Mouse (Mus musculus) hindbrain, embryonic 12.5 days (tissue): Measurements from ENCODE around the gene Manbal. TPM values are rescaled to one million over a fixed set of nuclear protein-coding genes. Genes with fewer than 3 reads are reported as not detected.
A peak's percentile ranks its signal among the peaks of the same experiment; 100 is the strongest.

Experiments used
- ATAC-seq: fragments of 200-750 bp; cut with Nextera tagmentation; 2 replicates; pipeline ENCODE4 v1.8.0; 2017; ENCODE audit warnings: moderate TSS enrichment; ENCODE audit not compliant: low FRiP score
- H3K27ac ChIP-seq: fragments of 300-500 bp; sonication (generic); 2 replicates; pipeline ENCODE4 v1.5.1; 2016; ENCODE audit warnings: mild to moderate bottlenecking
- H3K27me3 ChIP-seq: fragments of 300-500 bp; sonication (generic); 2 replicates; pipeline ENCODE4 v1.6.1; 2016; ENCODE audit warnings: mild to moderate bottlenecking
- H3K36me3 ChIP-seq: fragments of 300-500 bp; sonication (generic); 2 replicates; pipeline ENCODE4 v1.6.1; 2016; ENCODE audit warnings: mild to moderate bottlenecking
- H3K4me1 ChIP-seq: fragments of 300-500 bp; sonication (generic); 2 replicates; pipeline ENCODE4 v1.6.1; 2016
- H3K4me2 ChIP-seq: fragments of 300-500 bp; sonication (generic); replicated peaks from 2 replicates; pipeline ENCODE4 v1.6.1; 2016; ENCODE audit warnings: mild to moderate bottlenecking
- H3K4me3 ChIP-seq: fragments of 300-500 bp; sonication (generic); 2 replicates; pipeline ENCODE4 v1.5.1; 2016; ENCODE audit warnings: mild to moderate bottlenecking
- H3K9ac ChIP-seq: fragments of 300-500 bp; sonication (generic); 2 replicates; pipeline ENCODE4 v1.6.1; 2016; ENCODE audit warnings: mild to moderate bottlenecking, moderate library complexity
- H3K9me3 ChIP-seq: fragments of 300-500 bp; sonication (generic); replicated peaks from 2 replicates; pipeline ENCODE4 v1.6.1; 2016; ENCODE audit warnings: mild to moderate bottlenecking
- WGBS: fragments of 180-500 bp; shearing (Covaris S2); methylation state at CpG from one replicate; pipeline ENCODE4 v1.1.7; 2016; 5-methylcytosine and 5-hydroxymethylcytosine counted together
- polyA plus RNA-seq: library from polyadenylated mRNA; unstranded; fragments of >200 nt; fragmentation: Nextera tagmentation; extraction: Ambion mirVana; gene quantifications from 2 replicates; pipeline ENCODE4 v1.2.1, GENCODE M21; 2016

Manbal gene
- polyA plus RNA-seq, 1 experiment from 2014 or later, result 73.9 TPM

GRCm38 (mm10) chr2:157398539-157398938 is 31.1 kb downstream of the Manbal start:
- Histone ChIP-seq H3K36me3 (peaks cover 32% of the 10 kb centered on the region), H3K4me3 (no peak overlapping the region), H3K4me2 (no peak overlapping the region), H3K27ac (no peak overlapping the region), H3K4me1 (peaks cover 11% of the 10 kb centered on the region), H3K9me3 (0 out of 2 replicates have a peak, but pooled peaks cover 5% of the 10 kb centered on the region), H3K27me3 (no peaks in the 10 kb centered on the region), H3K9ac (no peak overlapping the region)
- WGBS, result 97% methylated on average over 4 of the region's 4 CpGs
- ATAC-seq, result no peak

- H3K27me3 ChIP-seq, result no peaks in the 10 kb centered on the region
- H3K4me1 ChIP-seq, result peaks cover 11% of the 10 kb centered on the region
- no peak overlapping the region for H3K9ac ChIP-seq
- H3K9me3 ChIP-seq, result 0 out of 2 replicates have a peak, but pooled peaks cover 5% of the 10 kb centered on the region
- no peak overlapping the region for H3K27ac ChIP-seq
- H3K4me2 ChIP-seq, result no peak overlapping the region
- H3K4me3 ChIP-seq, result no peak overlapping the region
- WGBS, result 85% methylated on average over 10 of the region's 10 CpGs
- peaks cover 29% of the 10 kb centered on the region for H3K36me3 ChIP-seq
- no peak for ATAC-seq
These were observed 32.4 kb downstream of the Manbal start for GRCm38 (mm10) chr2:157399797-157400196.

DNA sequence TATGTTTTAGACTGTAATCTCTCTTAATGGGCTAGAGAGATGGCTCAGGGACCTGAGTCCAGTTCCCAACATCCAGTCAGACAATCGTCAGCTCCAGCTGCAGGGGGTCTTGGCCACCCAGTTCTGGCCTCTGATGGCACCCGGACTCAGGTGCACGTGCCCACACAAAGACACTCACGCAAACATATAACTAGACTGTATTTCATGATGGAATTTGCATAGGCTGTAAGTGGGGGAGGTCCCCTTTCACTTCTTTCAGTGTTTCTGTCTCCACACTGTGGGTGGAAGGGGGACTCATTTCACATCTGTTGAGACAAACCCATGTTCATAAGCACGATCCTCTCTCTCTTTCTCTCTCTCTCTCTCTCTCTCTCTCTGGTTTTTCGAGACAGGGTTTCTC is 33.1 kb downstream of the Manbal start:
- WGBS, result 94% methylated on average over 6 of the region's 6 CpGs
- Histone ChIP-seq H3K4me1 (peaks cover 8% of the 10 kb centered on the region), H3K9me3 (0 out of 2 replicates have a peak, but pooled peaks cover 5% of the 10 kb centered on the region), H3K9ac (no peak overlapping the region), H3K4me2 (no peak overlapping the region), H3K27me3 (no peaks in the 10 kb centered on the region), H3K36me3 (peaks cover 29% of the 10 kb centered on the region), H3K4me3 (no peak overlapping the region), H3K27ac (no peak overlapping the region)
- no peak for ATAC-seq

GRCm38 (mm10) chr2:157401261-157401660 is 33.9 kb downstream of the Manbal start:
- WGBS, result 97% methylated on average over 2 of the region's 2 CpGs
- Histone ChIP-seq H3K36me3 (peaks cover 22% of the 10 kb centered on the region), H3K9ac (no peak overlapping the region), H3K27ac (no peak overlapping the region), H3K4me3 (no peak overlapping the region), H3K27me3 (no peaks in the 10 kb centered on the region), H3K4me1 (peaks cover under 1% of the 10 kb centered on the region; the same call in 1 of the 2 replicates), H3K9me3 (0 out of 2 replicates have a peak, but pooled peaks cover 5% of the 10 kb centered on the region), H3K4me2 (no peak overlapping the region)
- ATAC-seq, result no peak

GRCm38 (mm10) chr2:157407596-157407995 is 40.2 kb downstream of the Manbal start:
- 85% methylated on average over 7 of the region's 7 CpGs for WGBS
- H3K9me3 ChIP-seq, result no peaks in the 10 kb centered on the region
- ATAC-seq, result no peak

GRCm38 (mm10) chr2:157409793-157410533 is 42.6 kb downstream of the Manbal start:
- Histone ChIP-seq H3K9ac (no peak overlapping the region), H3K4me1 (peaks cover 11% of the 10 kb centered on the region), H3K27ac (no peak overlapping the region), H3K9me3 (no peaks in the 10 kb centered on the region), H3K4me3 (no peak overlapping the region), H3K36me3 (no peaks in the 10 kb centered on the region), H3K4me2 (no peak overlapping the region), H3K27me3 (no peaks in the 10 kb centered on the region)
- 67% methylated on average over 12 of the region's 12 CpGs for WGBS
- 0 out of 2 replicates have a peak, but pooled peaks have one; percentile 38 for ATAC-seq

More at GRCm38 (mm10) chr2:157407596-157407995, 40.2 kb downstream of the Manbal start:
- Histone ChIP-seq H3K4me1 (peaks cover 11% of the 10 kb centered on the region), H3K4me2 (no peak overlapping the region), H3K36me3 (no peaks in the 10 kb centered on the region), H3K4me3 (no peak overlapping the region), H3K27me3 (no peaks in the 10 kb centered on the region), H3K27ac (no peak overlapping the region), H3K9ac (no peak overlapping the region)

DNA sequence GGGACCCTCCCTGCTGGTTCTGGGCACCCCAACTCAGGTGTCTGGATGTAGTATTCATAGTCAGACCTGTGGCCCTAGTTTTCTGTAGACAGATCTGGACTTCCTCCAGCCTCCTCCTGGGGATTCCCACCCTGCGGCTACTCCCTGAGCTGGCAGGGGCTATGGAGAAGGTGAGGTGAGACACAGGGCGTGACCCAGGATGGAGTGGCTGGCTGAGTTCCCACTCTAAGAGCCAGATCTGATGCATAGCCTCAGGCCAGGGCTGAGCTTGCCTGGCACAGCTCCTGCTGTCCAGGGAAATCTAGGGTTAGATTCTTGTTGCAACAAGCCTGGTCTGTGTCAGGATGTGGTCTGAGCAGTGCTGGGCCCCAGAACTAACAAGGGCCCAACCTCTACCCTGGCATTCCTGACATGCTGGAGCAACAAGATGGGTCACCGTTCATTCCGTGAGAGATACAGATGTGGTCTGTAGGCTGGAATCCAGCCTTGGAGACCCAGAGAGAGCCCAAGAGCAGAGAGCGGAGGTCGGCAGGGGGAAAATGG is 43.8 kb downstream of the Manbal start:
- Histone ChIP-seq H3K4me1 (peaks cover 11% of the 10 kb centered on the region), H3K27ac (no peak overlapping the region), H3K36me3 (no peaks in the 10 kb centered on the region), H3K4me2 (no peak overlapping the region), H3K9ac (no peak overlapping the region), H3K4me3 (no peak overlapping the region), H3K9me3 (no peaks in the 10 kb centered on the region), H3K27me3 (no peaks in the 10 kb centered on the region)
- ATAC-seq, result no peak
- 88% methylated on average over 6 of the region's 6 CpGs for WGBS

DNA sequence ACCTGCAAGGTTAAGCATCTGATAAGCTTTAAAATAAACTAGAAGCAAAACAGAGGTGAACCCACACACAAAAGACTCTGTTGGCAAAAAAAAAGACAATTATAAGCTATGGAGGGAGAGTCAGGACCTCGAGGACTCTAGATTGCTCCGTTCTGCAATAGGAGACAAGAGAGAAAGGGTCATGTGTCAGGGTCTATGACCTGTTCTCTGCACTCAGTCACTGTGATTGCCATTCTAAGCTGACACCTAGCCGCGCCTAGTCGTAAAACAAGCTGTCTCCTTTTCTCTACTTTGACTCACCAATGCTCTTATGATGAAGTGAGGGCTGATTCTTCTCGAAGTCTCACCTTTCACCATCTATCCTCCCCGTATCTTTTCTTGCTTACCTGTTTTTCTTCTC is 45.1 kb downstream of the Manbal start:
- H3K36me3 ChIP-seq, result no peaks in the 10 kb centered on the region
- peaks cover 14% of the 10 kb centered on the region for H3K4me1 ChIP-seq
- 79% methylated on average over 7 of the region's 7 CpGs for WGBS
- no peak overlapping the region for H3K4me3 ChIP-seq
- H3K4me2 ChIP-seq, result no peak overlapping the region
- no peaks in the 10 kb centered on the region for H3K9me3 ChIP-seq
- ATAC-seq, result no peak
- no peak overlapping the region for H3K27ac ChIP-seq
- no peak overlapping the region for H3K9ac ChIP-seq
- 0 out of 2 replicates have a peak, but pooled peaks cover 3% of the 10 kb centered on the region for H3K27me3 ChIP-seq

DNA sequence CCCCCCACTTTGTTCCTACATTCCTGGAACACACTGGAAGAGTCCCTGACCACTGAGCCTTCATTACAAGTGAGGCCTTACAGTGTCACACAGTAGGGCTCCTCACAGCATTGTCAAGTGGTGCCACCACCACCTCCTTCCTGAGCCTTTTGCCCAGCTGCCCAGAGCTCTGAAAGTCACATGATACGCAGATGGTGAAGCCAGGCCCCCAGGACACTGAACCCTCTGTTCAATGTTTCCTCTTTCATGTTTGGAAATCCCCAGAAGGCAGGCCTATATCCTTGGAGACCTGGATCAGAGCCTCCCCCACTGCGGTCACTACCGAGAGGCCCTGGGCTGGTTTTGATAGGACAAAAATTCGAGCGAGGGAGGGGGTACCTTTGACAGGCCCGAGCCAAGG is 49.8 kb downstream of the Manbal start:
- Histone ChIP-seq H3K27ac (no peak overlapping the region), H3K4me3 (no peak overlapping the region), H3K4me2 (no peak overlapping the region), H3K36me3 (no peaks in the 10 kb centered on the region), H3K9ac (no peak overlapping the region), H3K4me1 (peaks cover 15% of the 10 kb centered on the region), H3K27me3 (0 out of 2 replicates have a peak, but pooled peaks cover 4% of the 10 kb centered on the region), H3K9me3 (no peaks in the 10 kb centered on the region)
- ATAC-seq, result no peak
- WGBS, result 59% methylated on average over 6 of the region's 6 CpGs

GRCm38 (mm10) chr2:157418206-157418605 is 50.8 kb downstream of the Manbal start, which contains the start of gene Src:
Gene Src, plus strand, starts transcription at chr2:157418444.
- no peak for ATAC-seq
- 23% methylated on average over 13 of the region's 13 CpGs for WGBS
- Histone ChIP-seq H3K4me1 (peaks cover 23% of the 10 kb centered on the region), H3K9me3 (no peaks in the 10 kb centered on the region), H3K4me2 (no peak within 1 kb of the TSS), H3K27ac (peak within 1 kb of the TSS; percentile 6; the same call in 1 of the 2 replicates), H3K27me3 (0 out of 2 replicates have a peak, but pooled peaks cover 4% of the 10 kb centered on the region), H3K4me3 (no peak within 1 kb of the TSS), H3K9ac (no peak within 1 kb of the TSS), H3K36me3 (no peaks in the 10 kb centered on the region)

DNA sequence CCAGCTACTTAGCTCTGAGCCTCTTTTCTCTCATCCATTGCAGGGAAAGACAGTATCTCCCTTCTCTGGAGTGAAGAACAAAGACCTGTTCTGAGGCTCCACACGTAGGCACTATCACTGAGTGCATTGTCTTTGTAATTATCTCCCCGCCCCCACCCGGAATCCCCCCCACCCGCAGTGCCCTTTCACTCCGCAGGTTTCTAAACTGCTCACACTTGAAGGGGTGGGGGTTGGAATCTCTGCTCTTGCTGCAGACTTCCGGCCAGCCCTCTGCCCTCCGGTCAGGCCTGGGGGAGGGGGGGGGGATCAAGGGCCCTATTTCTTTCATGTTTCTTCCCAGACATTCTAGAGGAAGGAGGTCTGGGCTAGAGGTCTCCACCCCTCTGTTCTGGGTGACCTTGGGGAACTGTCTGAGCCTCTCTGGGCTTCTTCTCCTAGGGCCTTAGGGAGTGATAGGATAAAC is 51.2 kb downstream of the Manbal start:
- H3K27ac ChIP-seq, result peak overlapping the region; percentile 6; the same call in 1 of the 2 replicates
- no peaks in the 10 kb centered on the region for H3K9me3 ChIP-seq
- H3K4me3 ChIP-seq, result no peak overlapping the region
- H3K27me3 ChIP-seq, result 0 out of 2 replicates have a peak, but pooled peaks cover 4% of the 10 kb centered on the region
- H3K36me3 ChIP-seq, result no peaks in the 10 kb centered on the region
- no peak overlapping the region for H3K4me2 ChIP-seq
- no peak overlapping the region for H3K9ac ChIP-seq
- WGBS, result 2% methylated on average over 7 of the region's 7 CpGs
- ATAC-seq, result no peak
- peaks cover 27% of the 10 kb centered on the region for H3K4me1 ChIP-seq

DNA sequence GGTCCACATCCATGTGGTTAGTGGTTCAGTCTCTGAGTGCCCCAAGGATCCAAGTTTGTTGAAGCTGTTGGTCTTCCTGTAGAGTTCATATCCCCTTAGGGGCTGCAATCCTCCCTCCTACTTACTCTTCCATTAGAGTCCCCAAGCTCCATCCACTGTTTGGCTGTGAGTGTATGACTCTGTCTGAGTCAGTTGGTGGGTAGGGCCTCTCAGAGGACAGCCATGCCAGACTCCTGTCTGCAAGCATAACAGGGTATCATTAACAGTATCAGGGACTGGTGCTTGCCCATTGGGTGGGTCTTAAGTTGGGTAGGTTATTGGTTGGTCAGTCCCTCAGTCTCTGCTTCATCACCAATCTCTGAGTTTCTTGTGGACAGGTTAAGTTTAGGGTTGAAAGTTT is 52.1 kb downstream of the Manbal start:
- H3K4me2 ChIP-seq, result no peak overlapping the region
- no peaks in the 10 kb centered on the region for H3K9me3 ChIP-seq
- no peak overlapping the region for H3K4me3 ChIP-seq
- H3K36me3 ChIP-seq, result no peaks in the 10 kb centered on the region
- 0 out of 2 replicates have a peak, but pooled peaks cover 4% of the 10 kb centered on the region for H3K27me3 ChIP-seq
- no peak overlapping the region for H3K9ac ChIP-seq
- no peak for ATAC-seq
- H3K27ac ChIP-seq, result no peak overlapping the region
- peaks cover 29% of the 10 kb centered on the region for H3K4me1 ChIP-seq
